Mouse (Mus musculus): ENCODE results near the gene Prkaca. TPM values are rescaled to one million over a fixed set of nuclear protein-coding genes. Genes with fewer than 3 reads are reported as not detected.

Prkaca gene
- polyA plus RNA-seq, 1 experiment, result 51.8 TPM

DNA sequence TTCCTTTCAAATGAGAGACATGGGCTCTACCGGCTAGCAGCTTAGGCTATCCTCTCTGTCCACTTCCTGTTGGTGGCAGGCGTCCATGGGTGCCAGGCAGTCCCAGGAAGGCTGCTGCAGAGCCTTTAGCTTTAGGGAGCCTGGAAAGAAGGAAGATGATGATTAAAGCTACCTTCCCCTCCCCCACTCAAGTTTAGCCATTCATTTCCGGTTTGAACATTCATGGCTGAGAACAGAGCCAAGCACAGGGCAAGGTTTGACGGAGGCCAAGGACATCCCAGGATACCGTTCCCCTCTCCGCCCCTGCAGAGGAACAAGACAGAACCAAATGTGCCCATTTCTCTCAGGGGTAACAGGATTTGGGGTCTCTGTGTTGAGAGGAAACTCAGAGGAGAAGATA is 4.9 kb downstream of the Prkaca start:
- no peak overlapping the region for H3K9ac ChIP-seq (ENCODE audit: low read depth, poor library complexity, severe bottlenecking)
- no peak overlapping the region for H3K27ac ChIP-seq (ENCODE audit: insufficient read depth, low read length)

GRCm38 (mm10) chr8:83978200-83978599 is 5.4 kb downstream of the Prkaca start:
- H3K4me1 ChIP-seq (ENCODE audit: control insufficient read depth, insufficient read depth, low read length), result no peaks in the 10 kb centered on the region
- H3K9ac ChIP-seq (ENCODE audit: low read depth, poor library complexity, severe bottlenecking), result no peak overlapping the region
- peaks cover 5% of the 10 kb centered on the region; the same call in 1 of the 2 replicates for H3K36me3 ChIP-seq (ENCODE audit: control insufficient read depth, insufficient read depth, low read length, poor library complexity, severe bottlenecking)
- H3K4me3 ChIP-seq (ENCODE audit: low read depth, low read length), result no peak overlapping the region
- H3K27ac ChIP-seq (ENCODE audit: insufficient read depth, low read length), result no peak overlapping the region
- H3K27me3 ChIP-seq (ENCODE audit: control insufficient read depth, insufficient read depth, low read length, poor library complexity, severe bottlenecking), result no peaks in the 10 kb centered on the region
- TF ChIP-seq EP300 (IDR thresholded peaks at IDR 0.05; ENCODE audit: insufficient read depth, low read depth, low read length) (no peak), POLR2A (IDR thresholded peaks at IDR 0.05; ENCODE audit: insufficient read depth, low read length) (no peak), CTCF (IDR thresholded peaks at IDR 0.05; ENCODE audit: low read depth, low read length) (no peak)
- H3K9me3 ChIP-seq (replicated peaks; ENCODE audit: control insufficient read depth, insufficient read depth, low read length, poor library complexity, severe bottlenecking), result no peaks in the 10 kb centered on the region

More for the DNA sequence above, 4.9 kb downstream of the Prkaca start:
- no peaks in the 10 kb centered on the region for H3K9me3 ChIP-seq (replicated peaks; ENCODE audit: control insufficient read depth, insufficient read depth, low read length, poor library complexity, severe bottlenecking)
- no peaks in the 10 kb centered on the region for H3K27me3 ChIP-seq (ENCODE audit: control insufficient read depth, insufficient read depth, low read length, poor library complexity, severe bottlenecking)
- H3K4me3 ChIP-seq (ENCODE audit: low read depth, low read length), result no peak overlapping the region
- H3K4me1 ChIP-seq (ENCODE audit: control insufficient read depth, insufficient read depth, low read length), result no peaks in the 10 kb centered on the region
- peaks cover 5% of the 10 kb centered on the region; the same call in 1 of the 2 replicates for H3K36me3 ChIP-seq (ENCODE audit: control insufficient read depth, insufficient read depth, low read length, poor library complexity, severe bottlenecking)
- TF ChIP-seq POLR2A (IDR thresholded peaks at IDR 0.05; ENCODE audit: insufficient read depth, low read length) (no peak), EP300 (IDR thresholded peaks at IDR 0.05; ENCODE audit: insufficient read depth, low read depth, low read length) (no peak), CTCF (IDR thresholded peaks at IDR 0.05; ENCODE audit: low read depth, low read length) (no peak)

GRCm38 (mm10) chr8:83980250-83980649 is 7.5 kb downstream of the Prkaca start:
- H3K9ac ChIP-seq (ENCODE audit: low read depth, poor library complexity, severe bottlenecking), result no peak overlapping the region
- no peaks in the 10 kb centered on the region for H3K9me3 ChIP-seq (replicated peaks; ENCODE audit: control insufficient read depth, insufficient read depth, low read length, poor library complexity, severe bottlenecking)
- peaks cover 5% of the 10 kb centered on the region; the same call in 1 of the 2 replicates for H3K36me3 ChIP-seq (ENCODE audit: control insufficient read depth, insufficient read depth, low read length, poor library complexity, severe bottlenecking)
- H3K27ac ChIP-seq (ENCODE audit: insufficient read depth, low read length), result no peak overlapping the region
- TF ChIP-seq EP300 (IDR thresholded peaks at IDR 0.05; ENCODE audit: insufficient read depth, low read depth, low read length) (no peak), CTCF (IDR thresholded peaks at IDR 0.05; ENCODE audit: low read depth, low read length) (no peak), POLR2A (IDR thresholded peaks at IDR 0.05; ENCODE audit: insufficient read depth, low read length) (no peak)
- no peak overlapping the region for H3K4me3 ChIP-seq (ENCODE audit: low read depth, low read length)
- no peaks in the 10 kb centered on the region for H3K27me3 ChIP-seq (ENCODE audit: control insufficient read depth, insufficient read depth, low read length, poor library complexity, severe bottlenecking)
- H3K4me1 ChIP-seq (ENCODE audit: control insufficient read depth, insufficient read depth, low read length), result no peaks in the 10 kb centered on the region

- Histone ChIP-seq H3K27ac (ENCODE audit: insufficient read depth, low read length) (no peak overlapping the region), H3K4me1 (ENCODE audit: control insufficient read depth, insufficient read depth, low read length) (no peaks in the 10 kb centered on the region), H3K9ac (ENCODE audit: low read depth, poor library complexity, severe bottlenecking) (no peak overlapping the region), H3K4me3 (ENCODE audit: low read depth, low read length) (no peak overlapping the region), H3K9me3 (replicated peaks; ENCODE audit: control insufficient read depth, insufficient read depth, low read length, poor library complexity, severe bottlenecking) (no peaks in the 10 kb centered on the region), H3K27me3 (ENCODE audit: control insufficient read depth, insufficient read depth, low read length, poor library complexity, severe bottlenecking) (no peaks in the 10 kb centered on the region), H3K36me3 (ENCODE audit: control insufficient read depth, insufficient read depth, low read length, poor library complexity, severe bottlenecking) (peaks cover 5% of the 10 kb centered on the region; the same call in 1 of the 2 replicates)
- TF ChIP-seq EP300 (IDR thresholded peaks at IDR 0.05; ENCODE audit: insufficient read depth, low read depth, low read length) (no peak), POLR2A (IDR thresholded peaks at IDR 0.05; ENCODE audit: insufficient read depth, low read length) (no peak), CTCF (IDR thresholded peaks at IDR 0.05; ENCODE audit: low read depth, low read length) (no peak)
These were observed 8.1 kb downstream of the Prkaca start for GRCm38 (mm10) chr8:83980845-83981244.

DNA sequence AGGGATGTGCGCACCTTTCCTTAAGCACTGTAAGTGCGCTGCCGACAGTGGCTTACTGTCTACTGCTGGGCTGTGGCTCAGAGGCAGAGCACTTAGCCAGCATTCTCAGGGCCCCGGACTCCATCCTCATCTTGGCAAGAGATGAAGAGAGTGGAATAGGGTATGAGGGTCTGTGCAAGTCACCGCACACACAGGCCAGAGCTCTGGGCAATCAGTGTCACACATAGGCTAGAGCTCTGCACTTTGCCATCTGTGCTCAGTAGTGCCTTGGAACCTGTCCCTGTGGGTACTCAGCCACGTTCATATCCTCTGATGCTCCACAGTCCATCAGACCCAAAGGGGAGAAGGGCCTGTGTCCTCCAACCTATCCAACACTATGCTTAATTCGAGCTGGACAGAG is 8.7 kb downstream of the Prkaca start:
- no peak overlapping the region for H3K27ac ChIP-seq (ENCODE audit: insufficient read depth, low read length)
- no peak overlapping the region for H3K9ac ChIP-seq (ENCODE audit: low read depth, poor library complexity, severe bottlenecking)
- no peak for TF ChIP-seq POLR2A (IDR thresholded peaks at IDR 0.05; ENCODE audit: insufficient read depth, low read length)
- no peak for TF ChIP-seq EP300 (IDR thresholded peaks at IDR 0.05; ENCODE audit: insufficient read depth, low read depth, low read length)
- TF ChIP-seq CTCF (IDR thresholded peaks at IDR 0.05; ENCODE audit: low read depth, low read length), result no peak
- no peaks in the 10 kb centered on the region for H3K4me1 ChIP-seq (ENCODE audit: control insufficient read depth, insufficient read depth, low read length)
- H3K9me3 ChIP-seq (replicated peaks; ENCODE audit: control insufficient read depth, insufficient read depth, low read length, poor library complexity, severe bottlenecking), result no peaks in the 10 kb centered on the region
- H3K4me3 ChIP-seq (ENCODE audit: low read depth, low read length), result no peak overlapping the region
- H3K27me3 ChIP-seq (ENCODE audit: control insufficient read depth, insufficient read depth, low read length, poor library complexity, severe bottlenecking), result no peaks in the 10 kb centered on the region
- H3K36me3 ChIP-seq (ENCODE audit: control insufficient read depth, insufficient read depth, low read length, poor library complexity, severe bottlenecking), result peaks cover 5% of the 10 kb centered on the region; the same call in 1 of the 2 replicates

GRCm38 (mm10) chr8:83982449-83982848 is 9.7 kb downstream of the Prkaca start:
- Histone ChIP-seq H3K27ac (ENCODE audit: insufficient read depth, low read length) (no peak overlapping the region), H3K9me3 (replicated peaks; ENCODE audit: control insufficient read depth, insufficient read depth, low read length, poor library complexity, severe bottlenecking) (no peaks in the 10 kb centered on the region), H3K9ac (ENCODE audit: low read depth, poor library complexity, severe bottlenecking) (no peak overlapping the region), H3K27me3 (ENCODE audit: control insufficient read depth, insufficient read depth, low read length, poor library complexity, severe bottlenecking) (no peaks in the 10 kb centered on the region), H3K36me3 (ENCODE audit: control insufficient read depth, insufficient read depth, low read length, poor library complexity, severe bottlenecking) (peaks cover 5% of the 10 kb centered on the region; the same call in 1 of the 2 replicates), H3K4me3 (ENCODE audit: low read depth, low read length) (no peak overlapping the region), H3K4me1 (ENCODE audit: control insufficient read depth, insufficient read depth, low read length) (no peaks in the 10 kb centered on the region)
- TF ChIP-seq CTCF (IDR thresholded peaks at IDR 0.05; ENCODE audit: low read depth, low read length) (no peak), POLR2A (IDR thresholded peaks at IDR 0.05; ENCODE audit: insufficient read depth, low read length) (no peak), EP300 (IDR thresholded peaks at IDR 0.05; ENCODE audit: insufficient read depth, low read depth, low read length) (no peak)

All from ES-Bruce4 (cell line).